Mouse (Mus musculus) testis, adult 2 months (tissue): ENCODE measurements around the gene Amy1.

Experiments used
- CTCF ChIP-seq: fragments of 200-500 bp; IDR thresholded peaks from 2 replicates; pipeline ENCODE4 v1.5.1; 2012; ENCODE audit warnings: low read depth, mild to moderate bottlenecking, inconsistent platforms, low read length, moderate library complexity; ENCODE audit not compliant: control insufficient read depth, insufficient read depth, insufficient replicate concordance
- POLR2A ChIP-seq: fragments of 200-500 bp; IDR thresholded peaks from 2 replicates; pipeline ENCODE4 v1.6.1; 2012; ENCODE audit warnings: low read depth, mild to moderate bottlenecking, inconsistent platforms, low read length, moderate library complexity; ENCODE audit not compliant: control insufficient read depth

DNA sequence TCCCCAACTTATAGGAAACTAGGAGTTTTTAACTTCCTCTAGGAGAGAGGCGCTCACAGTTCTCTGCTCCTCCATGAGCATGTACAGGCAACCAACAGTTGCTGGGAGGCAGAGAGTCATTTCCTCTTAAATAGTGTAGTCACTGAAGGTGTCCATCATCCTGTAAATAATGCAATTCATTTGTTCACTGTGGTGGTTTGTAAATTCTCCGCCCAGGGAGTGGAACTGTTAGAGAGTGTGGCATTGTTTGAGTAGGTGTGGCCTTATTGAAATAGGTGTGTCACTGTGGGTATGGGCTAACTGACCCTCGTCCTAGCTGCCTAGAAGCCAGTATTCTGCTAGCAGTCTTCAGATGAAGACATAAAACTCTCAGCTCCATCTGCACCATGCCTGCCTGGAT is 47.8 kb upstream of the Amy1 start:
- TF ChIP-seq POLR2A: no peak
- TF ChIP-seq CTCF: no peak
